Mouse (Mus musculus): ENCODE results near the gene Zfp12. TPM values are rescaled to one million over a fixed set of nuclear protein-coding genes. Genes with fewer than 3 reads are reported as not detected.
A peak's percentile ranks its signal among the peaks of the same experiment; 100 is the strongest.

Zfp12 gene
- polyA plus RNA-seq, 1 experiment from 2014 or later: 16.3 TPM

DNA sequence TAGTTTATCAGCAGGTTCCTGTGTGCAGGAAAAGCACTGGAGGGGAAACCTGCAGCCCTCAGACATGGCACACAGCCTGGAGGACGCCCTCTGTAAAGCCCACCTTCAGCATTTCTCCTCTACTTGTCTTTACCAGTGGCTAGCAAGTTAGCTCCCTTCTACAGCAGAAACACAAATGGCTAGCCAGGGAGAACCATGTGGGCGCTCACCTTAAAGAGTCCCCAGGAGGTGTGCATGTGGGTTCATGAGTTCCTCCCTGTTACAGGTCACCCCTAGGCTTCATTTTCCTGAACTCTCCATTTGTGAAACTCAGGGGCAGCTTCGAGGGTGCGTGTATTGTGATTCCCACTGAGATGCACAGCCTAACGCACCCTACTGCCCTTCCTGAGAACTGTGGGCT is 20.8 kb downstream of the Zfp12 start:
- no peak overlapping the region for H3K4me3 ChIP-seq (ENCODE audit: low read length)
- WGBS: 87% methylated on average over 5 of the region's 5 CpGs
- no peak overlapping the region for H3K9ac ChIP-seq (replicated peaks; ENCODE audit: low read length)
- H3K27ac ChIP-seq (ENCODE audit: low read length): no peak overlapping the region
- H3K4me2 ChIP-seq (replicated peaks; ENCODE audit: low read depth, low read length): no peak overlapping the region
- peaks cover 69% of the 10 kb centered on the region for H3K27me3 ChIP-seq (ENCODE audit: insufficient read depth, low read length)
- peaks cover 26% of the 10 kb centered on the region for H3K4me1 ChIP-seq (ENCODE audit: insufficient read depth, low read length)
- 0 out of 2 replicates have a peak, but pooled peaks cover 9% of the 10 kb centered on the region for H3K36me3 ChIP-seq (ENCODE audit: insufficient read depth, low read length)
- ATAC-seq (ENCODE audit: low FRiP score, low TSS enrichment): no peak
- H3K9me3 ChIP-seq (ENCODE audit: low read length): no peaks in the 10 kb centered on the region

DNA sequence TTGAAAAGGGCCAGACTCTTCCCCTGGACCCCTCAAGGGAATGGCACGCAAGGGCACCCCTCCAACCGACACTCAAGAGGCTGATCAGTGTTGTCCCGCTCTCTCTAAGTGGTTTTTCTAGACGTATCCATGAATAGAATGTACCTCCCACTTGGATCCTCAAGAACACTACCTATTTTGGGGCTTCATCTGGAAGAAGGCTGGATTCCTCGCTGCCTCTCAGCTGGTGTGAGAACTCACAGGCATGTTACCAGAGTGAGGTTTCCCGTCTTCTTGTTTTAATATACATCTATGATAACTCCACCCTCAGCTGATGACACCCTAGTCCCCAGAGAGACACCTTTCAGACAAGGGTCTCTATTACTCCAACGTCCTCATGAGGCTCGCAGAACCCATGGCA is 26.7 kb downstream of the Zfp12 start:
- WGBS: 94% methylated on average over 8 of the region's 8 CpGs
- H3K4me3 ChIP-seq (ENCODE audit: low read length): no peak overlapping the region
- ATAC-seq (ENCODE audit: low FRiP score, low TSS enrichment): no peak
- H3K36me3 ChIP-seq (ENCODE audit: insufficient read depth, low read length): peaks cover 7% of the 10 kb centered on the region
- no peak overlapping the region for H3K9ac ChIP-seq (replicated peaks; ENCODE audit: low read length)
- H3K27me3 ChIP-seq (ENCODE audit: insufficient read depth, low read length): peaks cover 11% of the 10 kb centered on the region
- no peaks in the 10 kb centered on the region for H3K9me3 ChIP-seq (ENCODE audit: low read length)
- H3K27ac ChIP-seq (ENCODE audit: low read length): no peak overlapping the region
- H3K4me1 ChIP-seq (ENCODE audit: insufficient read depth, low read length): no peaks in the 10 kb centered on the region
- no peak overlapping the region for H3K4me2 ChIP-seq (replicated peaks; ENCODE audit: low read depth, low read length)

DNA sequence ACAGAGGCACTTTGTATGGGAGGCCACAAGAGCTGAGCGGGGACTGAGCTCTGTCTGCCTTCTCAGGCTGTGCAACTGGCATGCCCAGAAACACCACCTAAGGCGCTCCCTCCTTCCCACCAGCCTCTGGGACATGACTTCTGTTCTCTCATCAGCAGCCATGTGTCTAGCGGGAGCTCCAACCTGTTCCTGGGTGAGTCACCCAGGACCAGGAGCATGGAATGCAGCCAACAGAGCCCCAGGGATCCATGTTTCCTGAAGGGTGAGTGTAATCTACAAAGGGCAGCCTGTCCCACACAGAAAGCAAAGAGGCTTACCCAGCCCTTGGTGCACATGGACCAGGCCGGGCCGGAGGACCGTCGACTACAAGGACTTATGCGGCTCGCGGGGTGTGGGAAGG is 29.7 kb downstream of the Zfp12 start:
- Histone ChIP-seq H3K36me3 (ENCODE audit: insufficient read depth, low read length) (peaks cover 7% of the 10 kb centered on the region), H3K9ac (replicated peaks; ENCODE audit: low read length) (no peak overlapping the region), H3K9me3 (ENCODE audit: low read length) (no peaks in the 10 kb centered on the region), H3K4me3 (ENCODE audit: low read length) (no peak overlapping the region), H3K4me1 (ENCODE audit: insufficient read depth, low read length) (peaks cover 6% of the 10 kb centered on the region), H3K27me3 (ENCODE audit: insufficient read depth, low read length) (no peaks in the 10 kb centered on the region), H3K27ac (ENCODE audit: low read length) (no peak overlapping the region), H3K4me2 (replicated peaks; ENCODE audit: low read depth, low read length) (no peak overlapping the region)
- ATAC-seq (ENCODE audit: low FRiP score, low TSS enrichment): no peak
- 92% methylated on average over 10 of the region's 10 CpGs for WGBS

DNA sequence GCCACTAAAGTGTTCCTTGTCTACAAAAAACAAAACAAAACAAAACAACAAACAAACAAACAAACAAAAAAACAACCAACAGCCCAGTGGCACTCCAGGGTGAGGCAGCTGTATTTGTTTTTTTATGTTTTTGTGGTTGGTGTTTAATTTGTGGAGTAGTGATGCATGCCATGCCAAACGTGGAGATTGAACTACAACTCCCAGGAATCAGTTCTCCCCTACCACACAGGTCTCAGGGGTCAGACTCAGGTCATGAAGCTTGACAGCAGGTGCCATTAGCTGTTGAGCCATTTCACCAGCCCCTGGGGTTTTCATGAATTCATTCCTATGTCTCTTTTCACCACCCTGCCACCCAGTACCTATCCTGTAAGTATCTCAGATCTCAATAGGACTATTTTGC is 30.4 kb downstream of the Zfp12 start:
- Histone ChIP-seq H3K9ac (replicated peaks; ENCODE audit: low read length) (no peak overlapping the region), H3K27ac (ENCODE audit: low read length) (no peak overlapping the region), H3K4me3 (ENCODE audit: low read length) (no peak overlapping the region), H3K4me2 (replicated peaks; ENCODE audit: low read depth, low read length) (no peak overlapping the region), H3K9me3 (ENCODE audit: low read length) (no peaks in the 10 kb centered on the region), H3K4me1 (ENCODE audit: insufficient read depth, low read length) (peaks cover 8% of the 10 kb centered on the region), H3K27me3 (ENCODE audit: insufficient read depth, low read length) (no peaks in the 10 kb centered on the region), H3K36me3 (ENCODE audit: insufficient read depth, low read length) (peaks cover 7% of the 10 kb centered on the region)
- WGBS: 17% methylated on average over 1 of the region's 1 CpGs
- no peak for ATAC-seq (ENCODE audit: low FRiP score, low TSS enrichment)

DNA sequence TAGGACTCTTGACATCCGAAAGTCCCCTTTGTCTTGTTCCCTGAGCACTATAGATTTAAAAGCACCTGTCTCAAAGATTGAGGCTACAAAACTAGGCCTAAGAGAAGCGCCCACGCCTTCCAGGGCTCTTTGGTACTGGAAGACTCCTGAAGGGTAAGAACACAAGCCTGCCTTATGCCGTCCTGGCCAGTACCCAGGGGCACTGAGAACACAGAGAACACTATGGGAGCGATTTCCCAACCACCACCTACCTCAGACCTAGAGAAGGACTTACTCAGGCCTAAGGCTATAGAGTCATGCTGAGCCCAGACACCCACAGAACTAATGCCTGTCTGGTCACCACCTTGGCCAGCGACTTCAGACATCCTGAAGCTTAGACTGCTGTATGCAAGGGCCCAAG is 31.8 kb downstream of the Zfp12 start:
- Histone ChIP-seq H3K4me1 (ENCODE audit: insufficient read depth, low read length) (peaks cover 11% of the 10 kb centered on the region), H3K9ac (replicated peaks; ENCODE audit: low read length) (no peak overlapping the region), H3K4me3 (ENCODE audit: low read length) (no peak overlapping the region), H3K27ac (ENCODE audit: low read length) (no peak overlapping the region), H3K9me3 (ENCODE audit: low read length) (no peaks in the 10 kb centered on the region), H3K4me2 (replicated peaks; ENCODE audit: low read depth, low read length) (no peak overlapping the region), H3K27me3 (ENCODE audit: insufficient read depth, low read length) (no peaks in the 10 kb centered on the region), H3K36me3 (ENCODE audit: insufficient read depth, low read length) (peaks cover 7% of the 10 kb centered on the region)
- ATAC-seq (ENCODE audit: low FRiP score, low TSS enrichment): no peak
- WGBS: 85% methylated on average over 6 of the region's 6 CpGs

DNA sequence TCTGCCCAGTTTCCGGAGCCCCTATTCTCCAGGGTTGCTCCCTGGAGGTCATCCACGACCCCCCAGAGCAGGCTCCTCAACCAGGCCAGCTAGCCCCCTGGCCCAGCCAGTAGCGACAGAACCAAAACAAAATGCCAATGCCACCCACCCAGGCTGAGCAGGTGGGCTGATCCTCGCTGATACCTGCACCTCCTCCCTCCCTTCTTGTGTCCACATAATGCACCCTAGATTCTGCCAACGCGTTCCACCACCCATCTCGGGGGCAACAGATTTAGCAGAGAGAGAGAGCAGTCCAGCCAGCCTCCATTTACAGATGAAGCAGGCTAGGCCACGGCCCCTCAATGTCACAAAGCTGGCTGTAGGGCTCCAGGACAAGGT is 34.0 kb downstream of the Zfp12 start:
- Histone ChIP-seq H3K4me2 (replicated peaks; ENCODE audit: low read depth, low read length) (peak overlapping the region; percentile 91), H3K4me1 (ENCODE audit: insufficient read depth, low read length) (peaks cover 11% of the 10 kb centered on the region), H3K9ac (replicated peaks; ENCODE audit: low read length) (peak overlapping the region; percentile 94), H3K27me3 (ENCODE audit: insufficient read depth, low read length) (no peaks in the 10 kb centered on the region), H3K36me3 (ENCODE audit: insufficient read depth, low read length) (no peaks in the 10 kb centered on the region), H3K9me3 (ENCODE audit: low read length) (no peaks in the 10 kb centered on the region), H3K27ac (ENCODE audit: low read length) (0 out of 2 replicates have a peak overlapping the region, but pooled peaks have one; percentile 11), H3K4me3 (ENCODE audit: low read length) (peak overlapping the region; percentile 93)
- WGBS: 32% methylated on average over 8 of the region's 8 CpGs
- no peak; the same call in 1 of the 2 replicates for ATAC-seq (ENCODE audit: low FRiP score, low TSS enrichment)

DNA sequence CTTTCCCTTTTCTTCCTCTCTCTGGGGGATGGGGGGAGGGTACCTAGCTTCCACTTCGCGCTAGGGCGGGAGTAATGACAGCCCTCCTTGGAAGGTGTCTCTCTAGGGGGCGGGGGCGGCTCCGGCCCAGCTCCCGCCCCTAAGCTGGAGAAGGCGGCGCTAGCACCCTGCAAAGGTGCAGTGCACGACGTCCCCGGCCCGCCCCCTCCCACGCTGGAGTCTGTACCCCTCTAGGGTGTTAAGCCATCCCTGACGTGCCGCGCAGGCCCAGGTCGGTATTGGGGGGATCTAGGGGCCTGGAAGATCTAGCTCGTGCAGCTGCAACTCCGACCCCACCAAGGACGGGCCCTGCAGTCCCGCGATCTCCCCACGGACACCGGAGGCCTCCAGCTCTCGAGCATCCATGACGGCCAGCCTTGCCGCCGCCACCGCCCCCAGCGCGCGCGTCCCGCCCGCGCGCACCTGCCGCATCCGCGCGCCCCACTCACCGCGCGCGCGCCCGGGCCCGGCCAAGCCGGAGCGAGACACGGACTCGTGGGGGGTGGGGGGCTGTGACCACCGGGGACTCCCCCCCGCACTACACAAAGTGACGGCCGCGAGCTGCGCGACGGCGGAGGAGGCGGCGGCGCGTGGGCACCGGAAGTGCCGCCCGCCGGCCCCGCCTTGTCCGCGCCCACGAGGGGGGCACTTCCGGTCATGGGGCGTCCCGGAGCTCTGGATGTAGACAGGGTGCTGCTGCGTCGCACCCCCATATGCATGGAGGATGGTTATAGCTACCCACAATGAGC is 34.6 kb downstream of the Zfp12 start, which contains the start of gene Zfp316:
Gene Zfp316, minus strand, starts transcription at position 660 of the 788 bp plus-strand sequence.
- peak within 1 kb of the TSS; percentile 80 for H3K27ac ChIP-seq (ENCODE audit: low read length)
- H3K9me3 ChIP-seq (ENCODE audit: low read length): no peaks in the 10 kb centered on the region
- peak; percentile 87 for ATAC-seq (ENCODE audit: low FRiP score, low TSS enrichment)
- peak within 1 kb of the TSS; percentile 93 for H3K4me3 ChIP-seq (ENCODE audit: low read length)
- H3K9ac ChIP-seq (replicated peaks; ENCODE audit: low read length): peak within 1 kb of the TSS; percentile 94
- peaks cover 11% of the 10 kb centered on the region for H3K4me1 ChIP-seq (ENCODE audit: insufficient read depth, low read length)
- no peaks in the 10 kb centered on the region for H3K36me3 ChIP-seq (ENCODE audit: insufficient read depth, low read length)
- under 1% methylated on average over 52 of the region's 79 CpGs for WGBS
- peak within 1 kb of the TSS; percentile 91 for H3K4me2 ChIP-seq (replicated peaks; ENCODE audit: low read depth, low read length)
- H3K27me3 ChIP-seq (ENCODE audit: insufficient read depth, low read length): no peaks in the 10 kb centered on the region

GRCm38 (mm10) chr5:143270151-143270519 is 35.2 kb downstream of the Zfp12 start:
- WGBS: 2% methylated on average over 12 of the region's 12 CpGs
- H3K4me3 ChIP-seq (ENCODE audit: low read length): peak overlapping the region; percentile 93
- peak; percentile 10; the same call in 1 of the 2 replicates for ATAC-seq (ENCODE audit: low FRiP score, low TSS enrichment)
- peak overlapping the region; percentile 94 for H3K9ac ChIP-seq (replicated peaks; ENCODE audit: low read length)
- peak overlapping the region; percentile 91 for H3K4me2 ChIP-seq (replicated peaks; ENCODE audit: low read depth, low read length)
- no peaks in the 10 kb centered on the region for H3K27me3 ChIP-seq (ENCODE audit: insufficient read depth, low read length)
- H3K36me3 ChIP-seq (ENCODE audit: insufficient read depth, low read length): no peaks in the 10 kb centered on the region
- H3K4me1 ChIP-seq (ENCODE audit: insufficient read depth, low read length): peaks cover 11% of the 10 kb centered on the region
- no peak overlapping the region for H3K27ac ChIP-seq (ENCODE audit: low read length)
- no peaks in the 10 kb centered on the region for H3K9me3 ChIP-seq (ENCODE audit: low read length)

GRCm38 (mm10) chr5:143271642-143272041 is 36.7 kb downstream of the Zfp12 start:
- Histone ChIP-seq H3K27ac (ENCODE audit: low read length) (no peak overlapping the region), H3K4me1 (ENCODE audit: insufficient read depth, low read length) (peaks cover 11% of the 10 kb centered on the region), H3K36me3 (ENCODE audit: insufficient read depth, low read length) (no peaks in the 10 kb centered on the region), H3K4me2 (replicated peaks; ENCODE audit: low read depth, low read length) (no peak overlapping the region), H3K27me3 (ENCODE audit: insufficient read depth, low read length) (no peaks in the 10 kb centered on the region), H3K4me3 (ENCODE audit: low read length) (no peak overlapping the region), H3K9ac (replicated peaks; ENCODE audit: low read length) (no peak overlapping the region), H3K9me3 (ENCODE audit: low read length) (no peaks in the 10 kb centered on the region)
- 88% methylated on average over 6 of the region's 6 CpGs for WGBS
- ATAC-seq (ENCODE audit: low FRiP score, low TSS enrichment): no peak

DNA sequence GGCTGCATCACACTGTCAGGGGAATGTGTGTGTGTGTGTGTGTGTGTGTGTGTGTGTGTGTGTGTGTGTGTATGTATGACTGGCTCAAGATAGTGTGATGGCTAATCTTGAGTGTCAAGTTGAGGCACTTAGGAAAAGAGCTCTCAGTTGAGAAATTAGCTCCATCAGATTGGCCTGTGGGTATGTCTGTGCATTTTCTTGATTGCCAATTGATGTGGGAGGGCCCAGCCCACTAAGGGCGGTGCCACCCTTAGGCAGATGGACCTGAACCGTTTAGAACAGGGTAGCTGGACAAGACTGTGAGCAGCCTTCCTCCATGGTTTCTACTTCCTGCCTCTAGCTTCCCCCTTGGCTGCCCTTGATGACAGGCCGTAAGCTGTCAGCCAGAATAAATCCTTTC is 37.1 kb downstream of the Zfp12 start:
- Histone ChIP-seq H3K4me2 (replicated peaks; ENCODE audit: low read depth, low read length) (no peak overlapping the region), H3K4me3 (ENCODE audit: low read length) (no peak overlapping the region), H3K9me3 (ENCODE audit: low read length) (no peaks in the 10 kb centered on the region), H3K27me3 (ENCODE audit: insufficient read depth, low read length) (no peaks in the 10 kb centered on the region), H3K27ac (ENCODE audit: low read length) (no peak overlapping the region), H3K4me1 (ENCODE audit: insufficient read depth, low read length) (peaks cover 11% of the 10 kb centered on the region), H3K36me3 (ENCODE audit: insufficient read depth, low read length) (no peaks in the 10 kb centered on the region), H3K9ac (replicated peaks; ENCODE audit: low read length) (no peak overlapping the region)
- WGBS: 76% methylated on average over 3 of the region's 3 CpGs
- no peak for ATAC-seq (ENCODE audit: low FRiP score, low TSS enrichment)
